Mouse (Mus musculus) lung, embryonic 16.5 days (tissue): ENCODE results near the gene Cd55. TPM values are rescaled to one million over a fixed set of nuclear protein-coding genes. Genes with fewer than 3 reads are reported as not detected.
"Not testable (repeated sequence)": the region's sequence is repeated elsewhere in the genome, so short reads cannot be mapped to it uniquely, and the experiment has no call there.

Source experiments
- ATAC-seq: fragments of 200-750 bp; cut with Nextera tagmentation; 2 replicates; pipeline ENCODE4 v1.8.0; 2017; ENCODE audit warnings: low read depth, mild to moderate bottlenecking, moderate library complexity
- H3K27ac ChIP-seq: fragments of 300-500 bp; sonication (generic); 2 replicates; pipeline ENCODE4 v1.5.1; 2014; ENCODE audit warnings: mild to moderate bottlenecking, control low read depth, low read length
- H3K27me3 ChIP-seq: fragments of 300-500 bp; sonication (generic); 2 replicates; pipeline ENCODE4 v1.6.1; 2014; ENCODE audit warnings: low read depth, low read length, mixed read lengths; ENCODE audit not compliant: control insufficient read depth, insufficient read depth
- H3K36me3 ChIP-seq: fragments of 300-500 bp; sonication (generic); 2 replicates; pipeline ENCODE4 v1.6.1; 2014; ENCODE audit warnings: low read length; ENCODE audit not compliant: control insufficient read depth, insufficient read depth
- H3K4me1 ChIP-seq: fragments of 300-500 bp; sonication (generic); replicated peaks from 2 replicates; pipeline ENCODE4 v1.6.1; 2014; ENCODE audit warnings: low read length, mixed read lengths; ENCODE audit not compliant: control insufficient read depth, insufficient read depth
- H3K4me2 ChIP-seq: fragments of 300-500 bp; sonication (generic); 2 replicates; pipeline ENCODE4 v1.6.1; 2014; ENCODE audit warnings: low read depth, low read length, control low read depth
- H3K4me3 ChIP-seq: fragments of 300-500 bp; sonication (generic); 2 replicates; pipeline ENCODE4 v1.5.1; 2014; ENCODE audit warnings: mild to moderate bottlenecking, low read length, control low read depth
- H3K9ac ChIP-seq: fragments of 300-500 bp; sonication (generic); 2 replicates; pipeline ENCODE4 v1.6.1; 2014; ENCODE audit warnings: low read length, control low read depth
- H3K9me3 ChIP-seq: fragments of 300-500 bp; sonication (generic); 2 replicates; pipeline ENCODE4 v1.6.1; 2016; ENCODE audit warnings: low read length; ENCODE audit not compliant: control insufficient read depth
- WGBS: fragments of 180-500 bp; shearing (Covaris S2); extraction: QIAGEN DNeasy Blood & Tissue Kit; methylation state at CpG from one replicate; pipeline ENCODE4 v1.1.7; 2014; 5-methylcytosine and 5-hydroxymethylcytosine counted together
- polyA plus RNA-seq: library from polyadenylated mRNA; unstranded; fragments of >200 nt; fragmentation: Nextera tagmentation; extraction: Ambion mirVana; gene quantifications from 2 replicates; pipeline ENCODE4 v1.2.1, GENCODE M21; 2015

Gene Cd55
- polyA plus RNA-seq, 1 experiment from 2014 or later: 26.3 TPM

DNA sequence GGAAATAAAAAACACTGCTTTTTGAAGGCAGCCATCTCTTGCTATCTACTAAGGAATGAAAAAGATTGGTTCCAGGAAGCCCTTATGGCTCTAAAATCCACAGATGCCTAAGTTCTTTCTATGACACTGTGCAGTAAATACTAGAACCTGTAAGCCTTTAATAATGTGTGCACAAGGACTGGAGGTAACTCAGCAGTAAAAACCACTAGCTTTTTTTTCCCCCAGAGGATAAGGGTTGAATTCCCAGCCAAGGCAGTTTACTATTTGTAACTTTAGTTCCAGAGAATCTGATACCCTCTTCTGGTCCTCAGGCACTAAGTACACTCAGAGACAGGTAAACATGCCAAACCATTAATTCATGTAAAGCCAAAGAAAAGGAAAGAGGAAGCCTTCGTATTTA is 19.6 kb downstream of the Cd55 start:
- H3K4me1 ChIP-seq, H3K4me3 ChIP-seq, H3K9me3 ChIP-seq, H3K4me2 ChIP-seq, ATAC-seq, H3K27me3 ChIP-seq, H3K36me3 ChIP-seq, H3K9ac ChIP-seq, H3K27ac ChIP-seq: not testable (repeated sequence)
- WGBS: 26% methylated on average over 1 of the region's 1 CpGs

DNA sequence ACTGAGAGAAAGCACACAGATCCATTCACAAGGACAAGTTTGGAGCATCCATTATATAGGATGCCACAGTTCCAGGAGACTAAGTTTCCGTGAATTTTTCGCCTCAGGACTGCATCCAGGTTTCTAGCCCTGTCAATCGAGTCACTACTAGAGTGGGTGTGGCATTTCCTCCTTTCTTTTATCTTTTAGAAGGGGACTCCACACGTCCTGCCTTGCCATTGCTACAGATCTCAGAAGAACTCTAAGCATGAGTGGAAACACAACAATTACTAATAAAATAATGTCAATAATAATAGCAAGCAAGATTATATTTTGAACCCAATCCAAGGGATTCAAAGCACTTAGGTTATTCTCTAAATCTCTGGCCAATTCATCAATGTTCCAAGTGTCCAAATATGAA is 31.6 kb downstream of the Cd55 start:
- Histone ChIP-seq H3K4me3 (no peak overlapping the region), H3K4me1 (no peaks in the 10 kb centered on the region), H3K9ac (no peak overlapping the region), H3K4me2 (no peak overlapping the region), H3K27ac (no peak overlapping the region), H3K36me3 (no peaks in the 10 kb centered on the region), H3K27me3 (no peaks in the 10 kb centered on the region), H3K9me3 (no peaks in the 10 kb centered on the region)
- no peak for ATAC-seq
- 73% methylated on average over 4 of the region's 4 CpGs for WGBS

DNA sequence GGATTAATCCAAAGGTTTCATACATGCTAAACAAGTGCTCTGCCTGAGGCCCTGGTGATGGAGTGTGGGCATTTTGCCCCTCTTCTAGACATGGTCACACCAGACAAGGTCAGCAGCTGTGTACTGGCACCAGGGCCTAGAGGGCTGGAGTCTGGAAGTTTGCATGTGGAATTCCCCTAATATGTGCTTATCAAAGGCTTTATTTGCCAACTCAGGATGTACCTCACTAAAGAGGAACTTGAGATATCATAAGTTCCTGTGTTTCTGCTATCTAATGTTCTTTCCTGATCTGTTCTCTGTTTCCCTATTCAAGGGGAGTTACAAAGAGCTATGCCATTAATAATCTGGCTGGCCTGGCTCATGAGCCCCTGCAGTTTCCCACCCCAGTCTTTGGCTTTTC is 33.9 kb downstream of the Cd55 start:
- H3K4me3 ChIP-seq, H3K27me3 ChIP-seq, H3K9ac ChIP-seq, H3K36me3 ChIP-seq, H3K4me1 ChIP-seq, H3K4me2 ChIP-seq, ATAC-seq, H3K9me3 ChIP-seq, H3K27ac ChIP-seq: not testable (repeated sequence)

DNA sequence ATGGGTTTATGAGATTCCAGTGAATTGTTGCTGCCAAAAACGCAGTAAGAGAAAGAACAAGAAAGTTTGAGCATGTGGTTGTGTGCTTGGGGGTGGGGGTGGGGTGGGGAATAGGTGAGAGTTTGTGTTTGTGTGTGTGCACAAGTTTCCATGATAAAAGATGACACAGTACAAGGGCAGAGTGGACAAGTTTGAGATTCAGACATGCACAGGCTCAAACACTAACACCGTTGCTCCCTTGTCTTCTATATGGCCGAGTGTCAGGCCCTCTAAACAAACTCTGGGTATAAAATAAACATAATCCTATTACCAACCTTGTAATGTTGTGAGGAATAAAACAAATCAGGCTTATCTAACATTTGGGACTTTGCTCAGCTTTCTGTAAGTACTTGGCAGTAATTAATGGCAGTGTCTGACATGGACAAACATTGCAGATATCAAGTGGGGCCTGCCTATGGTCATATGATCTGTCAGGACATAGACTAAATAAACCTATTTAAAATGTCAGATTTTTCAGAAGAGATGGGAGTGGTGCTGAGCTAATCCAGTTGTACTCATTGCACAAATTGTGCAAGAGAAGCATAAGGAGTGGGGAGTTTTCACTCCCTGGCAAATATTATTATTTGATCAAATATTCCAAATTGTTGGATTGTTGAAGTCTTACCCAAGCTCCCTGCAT is 35.2 kb downstream of the Cd55 start:
- not testable (repeated sequence) for H3K27me3 ChIP-seq, H3K9ac ChIP-seq, H3K4me2 ChIP-seq, H3K9me3 ChIP-seq, H3K4me3 ChIP-seq, H3K4me1 ChIP-seq, H3K36me3 ChIP-seq, H3K27ac ChIP-seq
- peak; percentile 61; the same call in 1 of the 2 replicates for ATAC-seq
- WGBS: 15% methylated on average over 3 of the region's 3 CpGs

DNA sequence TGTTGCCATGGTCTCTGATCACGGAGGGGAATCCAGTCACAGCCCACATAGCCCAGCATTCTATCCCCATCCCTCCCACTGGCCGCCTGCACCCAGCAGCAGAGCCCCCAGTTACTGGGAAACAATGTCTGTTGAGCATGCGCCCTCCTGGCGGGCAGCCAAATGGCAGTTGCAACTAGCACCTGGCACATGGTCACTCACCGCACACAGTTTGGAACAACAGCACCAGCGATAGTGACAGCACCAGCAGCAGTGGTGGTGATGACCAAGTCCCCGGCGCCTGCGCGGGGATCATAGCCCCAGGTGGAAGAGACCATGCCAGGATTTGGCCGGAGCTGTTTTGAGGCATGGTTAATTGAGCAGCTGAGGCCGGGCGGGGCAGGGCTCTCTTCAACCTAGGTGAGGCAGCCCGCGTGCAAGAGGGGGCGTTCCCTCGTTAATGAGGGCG is 39.9 kb downstream of the Cd55 start, which contains the start of gene Cd55b:
TSS of gene Cd55b (minus strand) at position 346 of the 448 bp plus-strand sequence.
- Histone ChIP-seq H3K27ac (no peak within 1 kb of the TSS), H3K4me1 (0 out of 2 replicates have a peak, but pooled peaks cover 5% of the 10 kb centered on the region), H3K4me3 (no peak within 1 kb of the TSS), H3K27me3 (no peaks in the 10 kb centered on the region), H3K4me2 (peak within 1 kb of the TSS; percentile 4; the same call in 1 of the 2 replicates), H3K9me3 (no peaks in the 10 kb centered on the region), H3K36me3 (no peaks in the 10 kb centered on the region), H3K9ac (no peak within 1 kb of the TSS)
- 41% methylated on average over 18 of the region's 18 CpGs for WGBS
- peak; percentile 52 for ATAC-seq

DNA sequence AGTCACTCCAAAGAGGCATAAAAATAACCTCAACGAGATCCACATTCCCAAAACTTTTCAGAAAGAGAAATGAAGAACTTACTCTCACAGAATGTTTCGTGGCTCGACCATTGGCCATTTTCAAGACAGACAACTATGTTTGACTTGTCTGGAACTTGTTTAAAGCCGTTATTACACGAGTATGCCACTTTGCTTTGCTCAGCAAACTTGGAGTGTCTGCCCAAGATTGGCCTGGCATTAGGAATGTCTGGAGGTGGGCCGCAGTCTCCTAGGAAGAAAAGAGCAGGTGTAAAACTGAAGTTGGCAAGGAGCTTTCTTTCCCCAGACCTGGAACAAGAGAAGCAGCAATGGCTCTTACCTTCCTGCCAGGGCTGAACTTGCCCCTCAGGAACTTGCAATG is 40.5 kb downstream of the Cd55 start:
- H3K36me3 ChIP-seq, H3K9me3 ChIP-seq, H3K4me1 ChIP-seq, H3K4me2 ChIP-seq, H3K4me3 ChIP-seq, H3K27ac ChIP-seq, H3K9ac ChIP-seq, H3K27me3 ChIP-seq: not testable (repeated sequence)
- ATAC-seq: peak; percentile 60
- no CpG with 5 or more reads among the region's 6 CpGs for WGBS

DNA sequence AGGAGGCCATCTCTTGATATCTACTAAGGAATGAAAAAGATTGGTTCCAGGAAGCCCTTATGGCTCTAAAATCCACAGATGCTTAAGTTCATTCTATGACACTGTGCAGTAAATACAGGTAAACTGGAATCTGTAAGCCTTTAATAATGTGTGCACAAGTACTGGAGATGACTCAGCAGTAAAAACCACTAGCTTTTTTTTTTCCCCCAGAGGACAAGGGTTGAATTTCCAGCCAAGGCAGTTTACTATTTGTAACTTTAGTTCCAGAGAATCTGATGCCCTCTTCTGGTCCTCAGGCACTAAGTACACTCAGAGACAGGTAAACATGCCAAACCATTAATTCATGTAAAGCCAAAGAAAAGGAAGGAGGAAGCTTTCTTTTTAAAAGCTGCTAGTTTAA is 65.4 kb downstream of the Cd55 start:
- ATAC-seq, H3K9me3 ChIP-seq, H3K27me3 ChIP-seq, H3K36me3 ChIP-seq, H3K9ac ChIP-seq, H3K4me1 ChIP-seq, H3K4me3 ChIP-seq, H3K4me2 ChIP-seq, H3K27ac ChIP-seq: not testable (repeated sequence)

Other genes with a start within 250 kb of the Cd55 start
- 0.97 and 1.8 TPM in 2 replicates for gene Cd55b, start 39.7 kb downstream of the Cd55 start, polyA plus RNA-seq
- gene Zp3r, start 166.9 kb upstream of the Cd55 start, polyA plus RNA-seq: not detected in 2 replicates
- not detected in 2 replicates for gene C4bp, start 198.9 kb upstream of the Cd55 start, polyA plus RNA-seq